Mouse (Mus musculus) duodenum, adult 2 months (tissue): ENCODE measurements around the gene Mstn. TPM values are rescaled to one million over a fixed set of nuclear protein-coding genes. Genes with fewer than 3 reads are reported as not detected.

ENCODE experiments used
- polyA plus RNA-seq: library from polyadenylated mRNA; depleted of rRNA; stranded (reverse); fragments of >200 nt; gene quantifications from 2 replicates; pipeline ENCODE4 v1.2.3, GENCODE M21; 2012; ENCODE audit warnings: low replicate concordance; rRNA removed

The Mstn gene
- polyA plus RNA-seq = 0.09 TPM in 1 of 2 replicates, not detected in the other

DNA sequence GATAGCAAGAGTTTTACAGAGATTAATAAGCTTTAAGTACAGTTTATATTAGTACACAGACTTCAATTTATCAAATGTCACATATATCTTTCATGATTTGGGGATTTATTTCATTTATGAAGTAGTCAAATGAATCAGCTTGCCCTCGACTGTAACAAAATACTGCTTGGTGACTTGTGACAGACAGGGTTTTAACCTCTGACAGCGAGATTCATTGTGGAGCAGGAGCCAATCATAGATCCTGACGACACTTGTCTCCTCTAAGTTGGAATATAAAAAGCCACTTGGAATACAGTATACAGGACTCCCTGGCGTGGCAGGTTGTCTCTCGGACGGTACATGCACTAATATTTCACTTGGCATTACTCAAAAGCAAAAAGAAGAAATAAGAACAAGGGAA, at the start of gene Mstn:
Gene Mstn (plus strand): TSS at position 301 of the 400 bp plus-strand sequence.

DNA sequence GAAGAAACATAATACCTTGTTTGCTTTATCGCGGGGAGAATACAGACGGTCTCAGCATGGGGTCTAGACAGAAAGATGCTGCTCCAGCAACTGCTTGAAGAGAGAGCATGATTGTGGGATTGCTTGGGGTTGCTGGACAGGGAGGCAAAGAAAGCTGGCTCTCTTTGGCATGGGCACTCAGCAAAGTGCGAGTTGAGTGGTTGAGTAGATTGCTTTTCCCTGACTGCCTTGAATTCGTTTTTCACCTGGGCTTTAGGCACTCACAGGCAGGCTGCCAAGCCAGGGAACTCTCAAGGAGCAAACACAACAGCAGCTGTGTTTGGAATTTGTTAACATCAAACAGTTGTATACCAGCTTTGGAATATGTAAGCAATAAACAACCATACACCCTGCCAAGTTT, 41.4 kb upstream of the Mstn start, which contains the start of gene 1700019D03Rik:
Gene 1700019D03Rik (minus strand): TSS at position 101 of the 400 bp plus-strand sequence.

Other genes starting within 250 kb of the Mstn start
- gene Inpp1, start 244.0 kb upstream of the Mstn start, polyA plus RNA-seq = 3.7 and 4.0 TPM in 2 replicates
- 8.4 and 11.5 TPM in 2 replicates for gene Hibch, start 216.7 kb upstream of the Mstn start, polyA plus RNA-seq
- 0.47 and 1.0 TPM in 2 replicates for gene 1700019D03Rik, start 41.5 kb upstream of the Mstn start, polyA plus RNA-seq
- gene 1700019A02Rik, start 126.0 kb downstream of the Mstn start, polyA plus RNA-seq = not detected in 2 replicates
- gene Pms1, start 235.4 kb downstream of the Mstn start, polyA plus RNA-seq = 0.11 and 0.23 TPM in 2 replicates
- gene Ormdl1, start 235.5 kb downstream of the Mstn start, polyA plus RNA-seq = 1.5 TPM in 2 replicates
- 5.3 and 14.1 TPM in 2 replicates for gene Gm28778, start 235.5 kb downstream of the Mstn start, polyA plus RNA-seq